Mouse (Mus musculus): ENCODE results near the gene Tspear. TPM values are rescaled to one million over a fixed set of nuclear protein-coding genes. Genes with fewer than 3 reads are reported as not detected.
"Not testable (repeated sequence)": the region's sequence is repeated elsewhere in the genome, so short reads cannot be mapped to it uniquely, and the experiment has no call there.

Tspear gene
- total RNA-seq, 2 experiments from 2014 or later, result 0.25 TPM; not detected in 1

DNA sequence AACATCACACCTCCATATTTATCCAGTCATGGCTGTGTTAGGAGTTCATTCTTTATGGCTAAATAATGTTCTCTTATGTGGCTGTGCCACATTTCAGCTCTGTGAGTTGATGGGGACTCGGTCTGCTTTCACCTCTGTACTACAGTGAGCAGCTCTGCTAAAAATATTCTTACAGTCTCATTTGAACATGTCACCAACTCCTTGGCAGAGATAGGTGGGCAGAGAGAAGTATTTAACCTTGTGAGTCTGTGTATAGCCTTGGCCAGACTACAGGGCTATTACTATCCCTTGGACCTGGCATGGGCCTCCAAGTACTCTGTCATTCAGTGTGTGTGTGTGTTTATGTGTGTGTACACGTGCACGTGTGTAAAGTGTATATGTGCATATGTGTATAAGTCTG, 85.8 kb downstream of the Tspear start:
- intact Hi-C loops (cut with DNase I); DNase-seq (ENCODE audit: low spot score in 2 of 2): not testable (repeated sequence)

- DNase-seq (ENCODE audit: low spot score in 2 of 2); intact Hi-C loops (cut with DNase I): not testable (repeated sequence)
These were observed 90.5 kb downstream of the Tspear start, which contains the start of gene Gm7138 for GRCm38 (mm10) chr10:77776844-77777243. Gene Gm7138 (minus strand): TSS chr10:77776944.

DNA sequence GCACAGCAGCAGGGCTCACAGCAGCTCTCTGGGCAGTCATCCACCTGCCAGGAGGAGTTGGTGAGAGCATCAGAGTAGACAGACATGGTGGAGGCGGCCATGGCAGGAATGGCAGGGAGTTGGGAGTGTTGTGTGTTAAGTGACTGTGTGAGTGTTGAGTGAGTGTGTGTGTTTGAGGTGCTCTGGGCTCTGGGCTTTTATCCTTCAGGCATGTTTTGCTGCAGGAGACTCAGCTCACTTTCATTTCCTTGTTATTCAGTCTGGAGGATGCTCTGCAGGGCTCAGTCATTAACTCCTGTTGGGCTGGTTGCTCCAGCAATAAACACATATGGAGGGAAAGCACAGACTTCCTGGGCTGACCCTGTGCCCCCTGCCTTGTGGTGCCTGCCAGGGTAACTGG, 96.1 kb downstream of the Tspear start, which contains the start of gene Gm3250:
Gene Gm3250, minus strand, starts transcription at position 101 of the 400 bp plus-strand sequence.
- intact Hi-C loops (cut with DNase I); DNase-seq (ENCODE audit: low spot score in 2 of 2): not testable (repeated sequence)

- intact Hi-C loops (cut with DNase I); DNase-seq (ENCODE audit: low spot score in 2 of 2): not testable (repeated sequence)
These were observed 97.0 kb downstream of the Tspear start for GRCm38 (mm10) chr10:77783396-77783795.

DNA sequence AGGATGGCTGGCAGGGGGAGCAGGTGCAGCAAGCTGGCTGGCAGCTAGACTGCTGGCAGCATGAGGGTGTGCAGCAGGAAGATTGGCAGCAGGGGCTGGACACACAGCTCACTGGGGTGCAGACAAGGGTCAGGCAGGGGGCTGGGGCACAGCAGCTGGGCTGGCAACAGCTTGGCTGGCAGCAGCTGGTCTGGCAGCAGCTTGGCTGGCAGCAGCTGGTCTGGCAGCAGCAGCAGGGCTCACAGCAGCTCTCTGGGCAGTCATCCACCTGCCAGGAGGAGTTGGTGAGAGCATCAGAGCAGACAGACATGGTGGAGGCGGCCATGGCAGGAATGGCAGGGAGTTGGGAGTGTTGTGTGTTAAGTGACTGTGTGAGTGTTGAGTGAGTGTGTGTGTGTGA, 101.5 kb downstream of the Tspear start, which contains the start of gene Gm7137:
Gene Gm7137, minus strand, starts transcription at position 325 of the 400 bp plus-strand sequence.
- intact Hi-C loops (cut with DNase I), result not testable (repeated sequence)

DNA sequence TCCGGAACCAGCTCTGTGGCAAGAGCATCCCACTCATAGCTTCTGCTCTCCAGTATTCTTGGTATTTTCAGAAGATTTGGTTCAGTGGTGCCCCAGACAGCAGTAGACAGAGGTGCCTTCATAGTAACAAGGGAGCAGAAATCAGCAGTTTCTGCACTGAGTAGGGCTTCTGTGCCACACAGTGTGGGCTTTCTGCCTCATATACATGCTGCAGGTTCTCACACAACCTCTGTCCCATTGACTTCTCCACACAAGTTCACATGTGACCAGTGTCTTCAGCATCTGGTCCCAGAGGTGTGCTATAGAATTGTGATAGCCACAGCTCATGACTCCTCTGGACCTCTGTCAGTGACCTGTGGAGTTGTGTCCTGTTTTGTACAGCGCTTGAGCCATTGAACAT, 102.3 kb downstream of the Tspear start:
- intact Hi-C loops (cut with DNase I), result no loop called here
- no peak for DNase-seq (ENCODE audit: low spot score in 2 of 2)

More for the DNA sequence above, 101.5 kb downstream of the Tspear start, which contains the start of gene Gm7137:
- DNase-seq (ENCODE audit: low spot score in 2 of 2), result peak; percentile 23

- intact Hi-C loops (cut with DNase I), result no loop called here
- no peak for DNase-seq (ENCODE audit: low spot score in 2 of 2)
These were observed 108.6 kb downstream of the Tspear start, which contains the start of gene Gm9639 for GRCm38 (mm10) chr10:77794976-77795375. Gene Gm9639 (minus strand): TSS chr10:77795076.

DNA sequence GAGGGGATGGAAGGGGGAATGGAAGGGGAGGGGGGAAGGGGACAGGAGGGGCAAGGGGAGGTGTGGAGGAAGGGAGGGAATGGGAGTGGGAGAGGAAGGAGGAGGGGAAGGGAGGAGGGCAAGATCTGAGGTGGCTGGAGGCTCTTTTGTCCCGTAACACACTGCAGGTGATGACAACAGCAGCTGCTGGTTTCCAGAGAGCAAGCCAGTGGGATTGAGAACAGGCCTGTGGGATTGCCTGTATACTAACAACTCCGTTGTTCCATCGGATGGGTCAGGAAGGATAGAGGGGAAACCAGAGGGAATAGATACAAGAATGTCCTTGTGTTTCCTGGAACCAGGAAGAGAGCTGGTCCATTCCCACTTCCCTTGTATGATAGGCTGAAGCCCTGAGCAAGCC, 111.3 kb downstream of the Tspear start:
- no peak for DNase-seq (ENCODE audit: low spot score in 2 of 2)
- intact Hi-C loops (cut with DNase I), result no loop called here

DNA sequence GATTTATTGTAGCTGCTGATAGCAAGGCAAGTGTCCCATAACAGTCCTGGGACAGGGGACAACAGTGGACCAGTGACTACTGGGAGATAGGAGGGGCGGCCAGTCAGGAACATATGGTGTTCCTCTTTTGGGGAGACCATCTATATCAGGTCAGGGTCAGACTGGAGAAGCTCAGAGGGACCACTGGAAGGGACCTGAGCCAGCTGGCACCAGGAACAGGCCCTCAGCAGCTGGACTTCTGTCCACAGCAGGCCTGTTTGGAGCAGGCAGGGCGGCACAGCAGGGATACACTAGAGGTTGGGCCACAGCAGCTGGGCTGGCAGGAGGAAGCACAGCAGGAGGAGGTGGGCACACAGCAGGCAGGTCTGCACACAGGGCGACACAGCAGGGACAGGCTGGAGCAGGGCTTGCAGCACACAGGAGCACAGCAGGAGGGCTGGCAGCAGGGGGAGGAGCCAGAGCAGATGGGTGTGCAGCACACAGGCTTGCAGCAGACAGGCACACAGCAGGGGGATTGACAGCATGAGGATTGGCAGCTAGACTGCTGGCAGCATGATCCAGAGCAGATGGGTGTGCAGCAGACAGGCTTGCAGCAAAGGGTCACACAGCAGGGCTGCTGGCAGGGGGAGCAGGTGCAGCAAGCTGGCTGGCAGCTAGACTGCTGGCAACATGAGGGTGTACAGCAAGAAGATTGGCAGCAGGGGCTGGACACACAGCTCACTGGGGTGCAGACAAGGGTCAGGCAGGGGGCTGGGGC, 112.0 kb downstream of the Tspear start:
- DNase-seq (ENCODE audit: low spot score in 2 of 2); intact Hi-C loops (cut with DNase I): not testable (repeated sequence)

- DNase-seq (ENCODE audit: low spot score in 2 of 2), result no peak
- intact Hi-C loops (cut with DNase I), result no loop called here
These were observed 112.6 kb downstream of the Tspear start, which contains the start of gene Gm19668 for GRCm38 (mm10) chr10:77798921-77799508. Gene Gm19668 (minus strand): TSS chr10:77799133.

DNA sequence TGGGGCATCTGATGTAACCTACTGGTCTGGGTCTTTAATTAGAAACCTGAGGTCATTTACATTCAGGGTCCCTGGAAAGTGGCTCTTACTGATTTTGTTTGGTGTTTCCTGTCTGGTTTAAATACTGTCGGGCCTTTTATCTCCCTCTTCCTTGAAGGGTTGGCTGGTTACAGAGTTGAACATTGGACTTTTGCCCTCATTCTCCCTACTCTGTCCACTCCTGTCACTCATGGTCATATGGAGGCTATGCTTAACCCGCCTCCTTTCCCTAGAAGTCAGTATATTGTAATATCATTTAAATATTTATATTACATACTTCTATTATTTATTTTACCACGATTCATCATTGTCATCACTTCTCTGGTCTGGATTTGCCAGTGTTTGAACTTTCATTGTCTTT, 117.7 kb downstream of the Tspear start:
- no peak for DNase-seq (ENCODE audit: low spot score in 2 of 2)
- intact Hi-C loops (cut with DNase I), result no loop called here

DNA sequence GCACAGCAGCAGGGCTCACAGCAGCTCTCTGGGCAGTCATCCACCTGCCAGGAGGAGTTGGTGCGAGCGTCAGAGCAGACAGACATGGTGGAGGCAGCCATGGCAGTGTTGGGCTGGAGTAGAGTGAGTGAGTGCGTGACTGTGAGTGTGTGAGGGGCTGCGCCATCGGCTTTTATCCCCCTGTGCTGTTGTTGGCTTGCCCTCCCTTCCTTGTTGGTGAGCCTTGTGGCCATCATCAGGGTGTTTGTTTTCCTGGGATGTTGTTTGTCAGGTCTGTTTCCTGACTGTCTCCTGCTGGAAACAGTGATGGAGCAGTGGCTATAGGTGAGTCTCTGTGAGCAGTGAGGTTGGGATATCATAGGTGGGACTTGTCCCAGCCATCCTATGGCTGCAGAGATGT, 125.4 kb downstream of the Tspear start, which contains the start of gene Gm9507:
Gene Gm9507, minus strand, starts transcription at position 101 of the 400 bp plus-strand sequence.
- no peak for DNase-seq (ENCODE audit: low spot score in 2 of 2)
- intact Hi-C loops (cut with DNase I), result no loop called here

- DNase-seq (ENCODE audit: low spot score in 2 of 2), result no peak
- intact Hi-C loops (cut with DNase I), result no loop called here
These were observed 128.0 kb downstream of the Tspear start, which contains the start of gene Gm2696 for GRCm38 (mm10) chr10:77814382-77814781. Gene Gm2696 (plus strand): TSS chr10:77814682.

- intact Hi-C loops (cut with DNase I), result no loop called here
- DNase-seq (ENCODE audit: low spot score in 2 of 2), result no peak
These were observed 129.1 kb downstream of the Tspear start for GRCm38 (mm10) chr10:77815514-77815913.

DNA sequence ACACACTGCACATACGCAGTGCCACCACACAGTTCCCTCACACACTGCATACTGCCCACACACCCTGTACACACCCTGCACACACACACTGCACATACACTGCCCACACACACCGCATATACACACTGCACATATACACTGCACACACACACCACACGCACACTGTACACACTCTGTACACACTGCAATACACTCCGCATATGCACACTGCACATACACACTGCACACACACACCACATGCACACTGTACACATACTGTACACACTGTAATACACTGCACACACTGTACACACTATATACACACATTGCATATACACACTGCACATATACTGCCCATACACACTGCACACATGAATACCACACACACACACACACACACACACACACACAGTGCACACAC, 132.2 kb downstream of the Tspear start:
- DNase-seq (ENCODE audit: low spot score in 2 of 2), result no peak
- intact Hi-C loops (cut with DNase I), result no loop called here

GRCm38 (mm10) chr10:77819203-77819602, 132.8 kb downstream of the Tspear start:
- intact Hi-C loops (cut with DNase I), result no loop called here
- no peak for DNase-seq (ENCODE audit: low spot score in 2 of 2)

GRCm38 (mm10) chr10:77826951-77827350, 140.6 kb downstream of the Tspear start, which contains the start of gene Krtap10-4:
Gene Krtap10-4 (minus strand): TSS chr10:77827095.
- DNase-seq (ENCODE audit: low spot score in 2 of 2), result no peak
- intact Hi-C loops (cut with DNase I), result no loop called here

DNA sequence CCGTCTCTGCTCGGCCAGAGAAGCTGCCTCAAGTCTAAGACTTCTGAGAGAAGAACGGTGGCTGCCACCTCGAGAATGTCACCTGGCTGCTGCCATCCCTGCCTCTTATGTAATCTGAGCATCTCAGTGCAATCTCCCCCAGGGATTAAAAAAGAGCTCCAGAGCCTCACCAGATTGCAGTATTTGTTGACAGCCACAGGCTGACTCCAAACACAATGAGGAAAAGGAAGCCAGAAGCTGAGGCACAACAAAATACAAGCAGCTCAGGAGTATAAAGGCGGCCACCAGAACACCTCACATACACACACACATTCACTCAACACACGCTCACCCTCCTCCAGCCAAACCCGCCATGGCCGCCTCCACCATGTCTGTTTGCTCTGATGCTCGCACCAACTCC, 149.3 kb downstream of the Tspear start, which contains the start of gene Krtap10-10:
Gene Krtap10-10, plus strand, starts transcription at position 301 of the 400 bp plus-strand sequence.
- peak in 1 of 2 experiments; percentile 15 for DNase-seq (ENCODE audit: low spot score in 2 of 2)
- intact Hi-C loops (cut with DNase I), result no loop called here

- DNase-seq (ENCODE audit: low spot score in 2 of 2), result no peak
These were observed 152.6 kb downstream of the Tspear start for GRCm38 (mm10) chr10:77839006-77839405.

DNA sequence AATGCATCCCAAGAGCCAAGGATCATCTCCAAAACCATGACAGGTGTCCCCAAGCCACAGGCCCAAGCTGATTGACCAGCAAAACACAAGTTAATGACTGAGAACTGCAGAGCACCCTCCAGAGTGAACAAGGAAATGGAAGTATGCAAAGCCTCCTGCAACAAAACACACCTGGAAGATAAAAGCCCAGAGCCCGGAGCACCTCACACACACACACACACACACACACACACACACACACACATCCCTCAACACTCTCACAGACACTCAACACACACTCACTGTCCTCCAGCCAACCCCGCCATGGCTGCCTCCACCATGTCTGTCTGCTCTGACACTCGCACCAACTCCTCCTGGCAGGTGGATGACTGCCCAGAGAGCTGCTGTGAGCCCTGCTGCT, 160.1 kb downstream of the Tspear start, which contains the start of gene Gm36176:
Gene Gm36176, plus strand, starts transcription at position 301 of the 400 bp plus-strand sequence.
- no peak for DNase-seq (ENCODE audit: low spot score in 2 of 2)
- intact Hi-C loops (cut with DNase I), result no loop called here

More at GRCm38 (mm10) chr10:77839006-77839405, 152.6 kb downstream of the Tspear start:
- intact Hi-C loops (cut with DNase I), result no loop called here
